Mouse (Mus musculus) left cerebral cortex, postnatal 14 days (tissue): Measurements from ENCODE around the gene Nol6. TPM values are rescaled to one million over a fixed set of nuclear protein-coding genes. Genes with fewer than 3 reads are reported as not detected.
A peak's percentile ranks its signal among the peaks of the same experiment; 100 is the strongest.

ENCODE experiments used
- DNase-seq, 2 experiments: peaks; one replicate each; pipeline ENCODE4 v3.0.0; 2021 to 2022; ENCODE audit warnings: low spot score in 2 of 2, mixed read lengths in 1 of 2
- intact Hi-C: fragments of 180-260 bp; cut with DNase I; formaldehyde crosslinking; loops from one replicate; pipeline ENCODE4 v1.15.1; 2025
- total RNA-seq, 2 experiments: library from RNA; stranded (reverse); gene quantifications; 2 replicates each; pipeline ENCODE4 v1.2.3; 2021

Gene Nol6
- total RNA-seq, 2 experiments from 2014 or later = 82.7 to 84.0 TPM

GRCm38 (mm10) chr4:41132471-41132870, 8.2 kb upstream of the Nol6 start:
- no peak for DNase-seq
- intact Hi-C loops = loop anchor here (10.0 kb wide), 1 partner anchor 142 kb away; the partner anchor contains the start of gene Ubap2

- intact Hi-C loops = loop anchor here (2.0 to 10.0 kb wide), 2 partner anchors 37 to 145 kb away; partner anchors contain the start of gene Ubap2
- DNase-seq = no peak
Observed at GRCm38 (mm10) chr4:41129836-41130235, 5.6 kb upstream of the Nol6 start.

DNA sequence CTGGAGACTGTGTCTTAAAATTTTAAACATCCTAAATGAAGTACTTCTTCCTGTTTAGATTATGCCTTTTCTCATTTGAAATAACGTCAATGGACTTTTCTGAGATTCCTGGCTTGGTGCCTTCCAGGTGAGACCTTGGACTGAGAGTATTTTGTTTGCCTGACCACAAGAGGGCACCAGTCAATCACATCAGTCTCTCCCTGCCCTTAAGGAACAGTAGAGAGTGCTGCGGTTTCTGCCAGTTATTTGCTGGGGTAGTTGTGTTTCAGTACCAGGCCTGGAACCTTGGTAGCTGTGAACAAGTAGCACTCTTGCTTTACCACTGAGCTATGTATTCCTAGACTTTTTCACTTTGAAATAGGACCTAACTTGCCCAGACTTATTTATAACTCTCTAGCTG, 5.2 kb upstream of the Nol6 start:
- peak; percentile 29 to 53 for DNase-seq
- intact Hi-C loops = loop anchor here (2.0 kb wide), 1 partner anchor 37 kb away; no protein-coding TSS in a partner anchor

- peak; percentile 64 to 67 for DNase-seq
- intact Hi-C loops = loop anchor here (2.0 to 5.0 kb wide), 2 partner anchors 66 to 131 kb away; no protein-coding TSS in a partner anchor
Observed at GRCm38 (mm10) chr4:41118706-41119292, 5.5 kb downstream of the Nol6 start.

DNA sequence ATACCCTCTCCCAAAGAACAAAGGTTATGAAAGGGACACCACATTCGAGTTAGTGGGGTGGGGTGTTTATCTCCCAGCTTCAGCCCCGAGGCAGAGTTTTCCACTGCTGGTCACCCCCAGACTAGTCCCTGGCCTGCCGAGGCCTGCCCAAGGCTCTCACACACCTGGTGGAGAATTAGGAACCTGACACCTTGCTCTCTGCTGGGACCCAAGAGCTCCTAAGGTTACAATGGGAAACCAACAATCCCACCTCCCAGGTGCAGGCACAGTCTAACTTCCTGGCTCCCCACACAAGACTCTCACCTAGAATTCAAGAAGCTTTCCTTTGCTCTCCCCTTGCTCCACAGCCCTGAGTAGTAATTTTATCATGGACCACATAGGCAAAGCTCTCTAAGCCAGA, 7.4 kb downstream of the Nol6 start:
- intact Hi-C loops = loop anchor here (5.0 kb wide), 1 partner anchor 130 kb away; no protein-coding TSS in a partner anchor
- DNase-seq = no peak

- intact Hi-C loops = loop anchor here (5.0 kb wide), 1 partner anchor 128 kb away; no protein-coding TSS in a partner anchor
- DNase-seq = no peak
Observed at GRCm38 (mm10) chr4:41115793-41116192, 8.5 kb downstream of the Nol6 start.

GRCm38 (mm10) chr4:41115074-41115473, 9.2 kb downstream of the Nol6 start:
- intact Hi-C loops = loop anchor here (5.0 kb wide), 1 partner anchor 128 kb away; no protein-coding TSS in a partner anchor
- no peak for DNase-seq

GRCm38 (mm10) chr4:41114358-41115070, 9.7 kb downstream of the Nol6 start:
- no peak for DNase-seq
- intact Hi-C loops = loop anchor here (5.0 kb wide), 1 partner anchor 127 kb away; no protein-coding TSS in a partner anchor

- intact Hi-C loops = no loop called here
- DNase-seq = no peak
Observed at GRCm38 (mm10) chr4:41108717-41109425, 15.4 kb downstream of the Nol6 start.

GRCm38 (mm10) chr4:41107440-41107839, 16.8 kb downstream of the Nol6 start:
- intact Hi-C loops = no loop called here

DNA sequence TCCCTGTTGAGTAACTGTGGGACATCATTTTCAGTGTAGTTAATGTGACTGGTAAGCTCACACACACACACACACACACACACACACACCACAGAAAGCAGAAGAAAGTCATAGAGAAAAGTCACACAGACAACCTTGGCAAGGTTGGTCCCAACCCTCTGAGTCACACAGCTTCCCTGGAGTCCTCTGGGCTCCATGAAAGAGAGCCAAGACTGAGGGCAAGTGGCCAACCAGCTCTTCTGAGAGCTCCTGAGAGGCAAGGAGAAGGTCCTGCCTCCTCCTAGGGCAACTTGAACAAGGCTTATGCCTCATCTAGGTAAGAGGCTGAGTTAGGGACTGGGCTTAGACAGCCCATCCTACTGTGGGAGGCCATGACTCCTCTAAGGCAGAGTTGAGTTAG, 21.4 kb downstream of the Nol6 start:
- no peak for DNase-seq
- intact Hi-C loops = no loop called here

More at GRCm38 (mm10) chr4:41107440-41107839, 16.8 kb downstream of the Nol6 start:
- DNase-seq = no peak

DNA sequence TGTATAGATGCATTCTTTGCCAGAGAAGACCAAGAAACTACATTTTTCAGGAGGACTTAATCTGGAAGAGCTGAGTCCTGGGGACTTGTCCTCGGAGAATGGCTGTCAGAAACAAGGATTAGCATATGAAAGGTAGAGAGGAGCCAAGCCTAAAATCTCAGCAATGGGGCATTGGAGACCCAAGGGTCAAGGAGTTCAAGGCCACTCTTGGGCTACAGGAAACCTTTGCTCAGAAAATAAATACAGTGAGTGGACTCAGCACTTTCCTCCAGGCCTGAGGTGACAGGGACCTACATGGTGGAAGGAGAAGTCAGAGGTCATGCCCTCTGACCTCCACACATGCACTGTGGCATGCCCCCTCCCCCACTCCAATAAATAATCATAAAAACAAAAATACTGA, 23.3 kb downstream of the Nol6 start:
- DNase-seq = no peak
- intact Hi-C loops = no loop called here

DNA sequence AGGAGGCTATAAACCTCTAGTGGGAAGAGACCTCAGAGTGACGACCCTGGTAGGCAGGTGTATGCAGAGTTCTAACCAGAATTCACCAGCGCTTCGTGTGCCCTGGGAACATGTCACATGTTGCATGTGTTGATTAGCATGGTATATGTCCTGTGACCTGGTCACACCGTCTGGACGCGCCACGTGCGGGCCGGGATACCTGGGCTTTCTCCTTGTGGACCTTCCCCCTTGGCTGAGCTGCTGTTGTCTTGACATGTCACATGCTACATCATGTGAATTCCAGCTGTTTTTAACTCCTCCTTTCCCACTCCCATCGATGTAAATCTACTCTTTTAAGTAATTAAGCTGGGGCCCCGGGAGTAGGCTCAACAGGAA, 25.7 kb downstream of the Nol6 start:
- intact Hi-C loops = no loop called here
- no peak for DNase-seq

DNA sequence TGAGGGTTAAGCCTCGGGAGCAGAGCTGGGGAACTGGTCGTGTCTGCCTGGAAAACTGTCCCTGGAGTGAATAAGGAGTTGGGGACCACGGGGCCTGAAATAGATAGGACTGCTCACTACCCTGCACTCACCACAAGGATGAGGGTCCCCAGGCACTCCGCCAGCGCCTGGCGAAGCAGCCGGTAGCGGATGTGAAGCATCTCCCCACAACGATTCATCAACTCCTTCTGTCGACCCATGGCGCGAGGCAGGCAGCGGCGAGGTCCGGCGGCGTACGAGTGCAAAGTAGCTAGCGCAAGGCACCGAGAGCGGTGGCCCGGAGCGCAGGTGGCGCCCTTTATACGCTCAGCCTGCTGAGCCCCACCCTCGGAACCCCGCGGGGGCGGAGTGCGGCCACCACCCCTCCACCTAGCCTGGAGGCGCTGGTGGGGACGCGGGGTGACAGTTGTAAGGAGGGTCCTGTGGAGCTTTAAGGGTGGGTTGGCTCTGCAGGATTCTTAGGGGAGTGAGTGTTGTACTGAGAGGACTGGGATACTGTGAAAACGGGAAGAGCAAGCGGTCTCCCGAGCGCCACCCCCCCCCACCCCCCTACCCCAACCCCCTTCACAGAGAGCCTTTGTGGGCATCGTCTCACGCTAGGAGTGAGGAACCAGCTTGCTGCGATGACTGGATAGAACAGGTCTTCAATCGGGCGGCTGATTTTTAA, 26.2 kb downstream of the Nol6 start, which contains the start of gene Aqp3:
Aqp3 (minus strand) TSS at position 313 of the 706 bp plus-strand sequence.
- intact Hi-C loops = no loop called here
- DNase-seq = no peak

GRCm38 (mm10) chr4:41097381-41097780, 26.9 kb downstream of the Nol6 start:
- intact Hi-C loops = no loop called here
- no peak for DNase-seq

- DNase-seq = no peak
- intact Hi-C loops = no loop called here
Observed at GRCm38 (mm10) chr4:41096794-41097193, 27.5 kb downstream of the Nol6 start.

- intact Hi-C loops = no loop called here
- DNase-seq = no peak
Observed at GRCm38 (mm10) chr4:41096169-41096568, 28.1 kb downstream of the Nol6 start.

DNA sequence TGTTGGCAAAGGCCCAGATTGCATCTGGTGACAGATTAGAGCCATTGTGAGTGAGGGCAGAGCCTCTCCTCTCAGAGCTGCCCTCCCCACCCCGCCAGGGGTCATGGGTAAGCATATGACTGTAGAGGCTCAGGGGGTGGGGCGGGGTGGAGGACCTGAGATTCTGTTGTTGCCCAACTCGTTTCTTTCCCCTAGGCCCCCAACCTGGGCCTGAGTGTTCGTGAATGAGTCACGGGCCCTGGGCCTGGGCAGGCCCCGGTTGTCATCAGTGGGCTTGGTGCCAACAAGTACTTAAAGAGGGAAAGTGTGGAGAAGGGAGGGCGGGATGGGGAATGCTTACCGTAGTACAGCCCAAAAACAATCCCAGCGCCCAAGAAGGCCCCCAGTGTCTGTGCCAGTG, 29.9 kb downstream of the Nol6 start:
- no peak for DNase-seq
- intact Hi-C loops = no loop called here

- intact Hi-C loops = no loop called here
- DNase-seq = no peak
Observed at GRCm38 (mm10) chr4:41092958-41093357, 31.3 kb downstream of the Nol6 start.
